Mouse (Mus musculus): ENCODE measurements at regions not wholly inside any gene's neighbourhood (a gene's known extent, or its start where the extent isn't known, plus 50 kb on each side); places are given as distances from the start of the nearest gene placed in this dataset.

- no peak for DNase-seq
These were observed 229.2 kb upstream of the Zeb2 start for GRCm38 (mm10) chr2:45346358-45346757.

DNA sequence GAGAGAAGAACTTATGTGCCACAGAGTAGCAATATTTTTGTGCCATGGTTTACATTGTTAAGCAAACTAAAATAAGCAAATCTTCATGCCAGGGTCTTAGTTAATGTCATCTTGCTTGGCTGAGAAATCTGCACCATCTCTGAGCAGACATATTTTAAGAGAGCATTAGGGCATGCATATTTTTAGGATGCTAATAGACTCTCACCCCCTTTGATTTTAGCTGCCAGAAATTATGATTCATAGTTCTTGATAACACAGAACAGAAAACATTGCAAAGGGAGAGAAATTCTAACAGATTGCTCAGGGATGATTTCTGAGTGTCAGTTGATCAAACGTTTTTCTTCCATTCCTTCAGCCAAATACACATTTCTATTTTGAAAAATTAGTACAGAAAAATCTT, 222.7 kb upstream of the Zeb2 start:
- no peak for DNase-seq

DNA sequence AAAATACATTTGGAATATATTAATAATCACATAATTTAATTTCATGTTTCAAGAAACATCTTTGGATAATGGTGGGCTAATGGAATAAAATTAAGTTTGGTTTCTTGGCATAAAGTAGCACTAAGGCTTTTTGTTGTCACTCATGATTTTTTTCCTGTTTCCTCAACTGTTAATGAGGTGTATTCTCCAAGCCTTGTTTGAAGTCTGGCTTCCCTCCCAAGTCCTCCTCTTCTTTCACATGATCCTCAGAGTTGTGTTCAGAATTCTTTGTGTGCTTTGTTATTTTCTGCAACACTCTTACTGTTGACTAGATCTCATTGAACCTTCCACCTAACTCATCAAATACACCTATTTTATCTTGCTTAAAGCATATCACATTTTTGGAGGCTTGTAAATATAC, 221.6 kb upstream of the Zeb2 start:
- no peak for DNase-seq

DNA sequence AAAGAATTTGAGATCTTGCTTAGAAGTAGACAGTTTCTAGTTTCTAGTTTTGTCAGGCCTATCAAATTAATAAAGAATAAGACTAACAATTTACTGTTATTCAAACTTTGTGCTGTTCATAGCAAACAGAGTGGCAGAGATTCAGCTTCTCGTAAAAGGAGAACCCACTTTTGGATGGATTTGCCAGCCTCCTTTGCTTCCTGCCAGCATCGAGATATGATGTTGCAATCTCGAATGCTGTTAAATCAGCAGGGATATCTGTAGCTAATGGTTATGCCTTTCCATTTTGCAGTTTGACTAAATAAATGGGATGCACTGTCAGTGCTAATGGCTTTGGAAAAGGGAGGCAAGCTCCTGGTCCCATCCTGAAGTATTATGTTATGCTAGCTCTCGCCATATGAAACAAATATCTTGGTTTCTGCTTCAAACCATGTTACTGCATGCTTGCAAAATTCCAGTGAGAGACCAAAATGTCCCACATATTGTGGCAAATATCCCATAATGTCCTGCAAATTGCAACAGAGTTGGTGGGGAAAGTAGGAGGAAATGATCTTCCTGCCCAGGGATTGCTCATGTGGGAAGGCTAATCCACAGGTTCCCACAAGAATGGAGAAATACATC, 199.9 kb upstream of the Zeb2 start:
- DNase-seq = no peak

DNA sequence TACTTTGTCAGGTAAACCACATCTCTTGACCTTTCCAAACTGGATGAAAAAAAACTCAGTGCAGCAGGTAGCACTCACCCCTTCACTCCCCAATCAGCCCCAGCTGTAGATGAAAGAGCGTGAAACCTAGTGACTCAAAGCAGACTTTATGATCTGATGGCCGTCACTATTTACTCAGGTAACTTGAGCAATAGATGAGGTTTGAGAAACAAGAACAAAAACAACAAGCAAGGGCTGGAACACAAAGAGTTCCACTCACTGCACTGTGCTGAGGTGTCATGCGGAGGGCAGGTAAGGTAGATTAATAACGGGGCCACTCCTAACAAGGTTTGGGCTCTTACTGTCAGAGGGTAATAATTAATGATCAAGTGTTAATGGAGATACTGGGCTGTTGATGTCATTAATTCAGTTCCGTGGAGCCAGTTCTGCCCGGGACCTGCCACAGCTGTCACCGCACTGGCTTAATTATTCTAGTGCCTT, 170.4 kb upstream of the Zeb2 start:
- peak in 1 of 2 experiments; percentile 9 for DNase-seq

DNA sequence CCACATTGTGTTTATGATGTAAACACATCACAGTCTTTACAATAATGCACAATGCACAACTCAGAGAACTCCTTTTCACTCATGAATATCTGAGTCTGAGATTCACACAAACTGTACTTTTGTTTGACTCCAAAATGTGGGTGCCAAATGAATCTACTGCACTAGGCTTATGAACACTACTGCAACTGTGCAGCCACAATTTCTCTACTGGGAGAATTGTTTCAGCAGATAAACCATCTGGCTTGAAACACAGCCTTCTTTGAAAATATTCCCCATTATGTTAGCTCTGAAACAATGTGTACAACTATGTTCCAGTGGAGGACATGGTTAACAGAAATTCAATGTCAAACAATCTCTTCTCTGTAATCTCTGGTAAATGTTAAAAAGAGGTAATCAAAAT, 166.6 kb upstream of the Zeb2 start:
- no peak for DNase-seq

GRCm38 (mm10) chr2:45279490-45279889, 162.3 kb upstream of the Zeb2 start:
- DNase-seq = no peak

DNA sequence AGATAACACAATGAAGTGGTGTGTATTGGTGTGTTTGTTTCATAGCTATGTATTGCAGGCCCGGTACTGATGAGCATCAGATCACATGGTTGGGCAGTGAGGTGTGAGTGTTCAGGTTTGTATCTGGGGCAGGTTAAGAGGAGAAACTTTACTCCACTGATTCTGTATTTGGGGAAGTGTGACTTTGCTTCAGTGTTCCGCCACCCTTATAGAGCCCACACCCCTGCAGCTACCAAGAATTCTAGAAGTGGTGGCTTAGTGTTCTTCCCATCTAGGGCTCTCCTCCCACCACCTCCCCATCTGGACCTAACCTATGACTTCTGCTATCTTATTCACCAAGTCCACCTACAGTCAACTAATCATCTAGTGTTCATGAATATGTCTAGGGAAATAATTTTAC, 160.4 kb upstream of the Zeb2 start:
- no peak for DNase-seq

DNA sequence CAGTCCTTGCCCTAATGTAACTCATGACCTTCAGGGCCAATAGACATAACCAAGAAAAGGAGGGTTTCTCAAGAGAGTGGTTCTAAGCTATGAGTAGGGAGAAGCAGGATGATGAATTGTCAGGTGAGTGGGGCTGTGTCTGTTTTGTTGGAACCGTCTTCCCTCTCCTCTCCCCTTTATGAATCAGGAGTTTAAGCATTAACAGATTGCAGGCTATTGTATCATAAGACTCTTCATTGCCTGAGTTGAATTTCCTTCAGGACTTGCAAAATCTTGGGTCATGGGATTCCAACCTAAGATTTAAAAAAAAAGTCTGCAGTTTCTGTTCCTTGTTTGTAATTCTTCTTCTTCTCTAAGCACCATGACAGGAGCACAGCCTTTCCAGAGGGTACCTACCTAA, 159.5 kb upstream of the Zeb2 start:
- no peak for DNase-seq

DNA sequence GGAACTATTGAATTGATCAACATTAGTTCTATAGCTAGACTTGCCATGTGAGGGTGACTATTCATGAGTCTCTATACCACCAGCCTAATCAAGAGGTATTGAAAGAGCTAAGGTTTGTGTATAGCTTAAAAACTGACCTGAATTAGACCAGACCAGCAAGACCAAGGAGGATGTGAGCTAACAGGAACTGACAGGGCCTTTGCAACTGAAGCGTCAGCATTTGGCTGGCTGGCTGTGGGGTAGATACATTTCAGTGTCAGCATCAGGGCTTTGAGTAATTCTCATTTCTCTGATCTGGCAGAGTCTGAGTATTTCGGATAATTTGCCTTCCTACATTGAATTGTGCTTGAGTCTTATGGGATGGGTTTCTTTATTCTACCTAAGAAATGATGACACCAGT, 152.8 kb upstream of the Zeb2 start:
- no peak for DNase-seq

DNA sequence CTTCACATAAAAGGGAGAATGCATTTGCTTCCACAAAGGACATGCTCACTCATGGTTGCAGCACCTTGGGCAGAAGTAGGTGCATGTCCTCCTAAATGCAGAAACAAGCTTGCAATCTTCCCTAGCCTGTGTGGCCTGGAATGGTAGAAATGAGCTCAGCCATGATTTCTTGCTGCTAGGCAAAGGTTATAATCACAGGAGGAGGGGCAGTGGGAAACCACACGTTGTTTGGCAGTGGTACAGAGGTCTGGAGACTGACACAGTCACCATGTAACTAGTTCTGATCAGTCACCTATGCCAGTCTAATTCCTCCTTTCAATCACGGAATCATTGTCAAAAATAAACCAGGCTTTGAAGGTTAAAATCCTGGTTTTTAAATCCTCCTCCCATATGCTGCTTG, 148.6 kb upstream of the Zeb2 start:
- DNase-seq = peak; percentile 27 to 42

- DNase-seq = no peak
These were observed 144.8 kb upstream of the Zeb2 start for GRCm38 (mm10) chr2:45261949-45262348.

- DNase-seq = no peak
These were observed 141.7 kb upstream of the Zeb2 start for GRCm38 (mm10) chr2:45258897-45259296.

DNA sequence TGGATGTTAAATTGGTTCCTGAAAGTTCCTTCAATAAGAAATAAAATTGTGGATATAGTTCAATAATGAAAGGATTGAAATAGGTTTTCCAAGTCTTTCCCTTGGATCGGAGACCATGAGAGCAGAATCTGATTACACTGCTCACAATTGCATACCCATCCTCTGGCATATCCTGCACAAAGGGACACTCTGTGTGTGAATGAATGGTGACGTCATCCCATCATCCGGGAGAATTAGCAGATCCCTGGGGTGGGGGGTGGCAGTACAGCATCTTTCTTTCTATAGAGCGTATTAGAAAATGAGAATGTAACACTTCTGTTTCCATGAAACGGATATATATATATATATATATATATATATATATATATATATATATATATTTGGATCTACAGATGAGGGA, 139.2 kb upstream of the Zeb2 start:
- DNase-seq = no peak

GRCm38 (mm10) chr2:45253936-45254335, 136.7 kb upstream of the Zeb2 start:
- DNase-seq = peak; percentile 46 to 74

GRCm38 (mm10) chr2:45252321-45252720, 135.1 kb upstream of the Zeb2 start:
- peak; percentile 74 to 83 for DNase-seq

DNA sequence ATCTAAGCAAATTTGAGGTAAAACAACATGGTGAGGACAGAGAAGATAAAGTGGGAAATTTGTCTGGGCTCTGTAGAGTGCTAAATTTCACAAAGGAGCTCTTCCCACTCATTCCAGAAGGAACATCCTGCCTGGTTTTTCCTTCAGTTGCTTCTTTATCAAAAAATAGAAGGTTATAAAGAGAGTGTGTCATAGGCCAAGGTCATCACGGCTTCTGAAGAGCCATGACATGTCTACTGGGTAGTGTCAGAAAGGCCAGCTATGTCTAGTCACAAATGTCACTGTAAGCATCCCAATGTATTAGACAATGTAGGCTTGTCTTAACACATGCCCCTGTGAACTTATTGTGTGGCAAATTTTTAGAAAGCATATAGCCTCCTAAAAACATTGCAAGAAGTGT, 132.5 kb upstream of the Zeb2 start:
- DNase-seq = no peak

DNA sequence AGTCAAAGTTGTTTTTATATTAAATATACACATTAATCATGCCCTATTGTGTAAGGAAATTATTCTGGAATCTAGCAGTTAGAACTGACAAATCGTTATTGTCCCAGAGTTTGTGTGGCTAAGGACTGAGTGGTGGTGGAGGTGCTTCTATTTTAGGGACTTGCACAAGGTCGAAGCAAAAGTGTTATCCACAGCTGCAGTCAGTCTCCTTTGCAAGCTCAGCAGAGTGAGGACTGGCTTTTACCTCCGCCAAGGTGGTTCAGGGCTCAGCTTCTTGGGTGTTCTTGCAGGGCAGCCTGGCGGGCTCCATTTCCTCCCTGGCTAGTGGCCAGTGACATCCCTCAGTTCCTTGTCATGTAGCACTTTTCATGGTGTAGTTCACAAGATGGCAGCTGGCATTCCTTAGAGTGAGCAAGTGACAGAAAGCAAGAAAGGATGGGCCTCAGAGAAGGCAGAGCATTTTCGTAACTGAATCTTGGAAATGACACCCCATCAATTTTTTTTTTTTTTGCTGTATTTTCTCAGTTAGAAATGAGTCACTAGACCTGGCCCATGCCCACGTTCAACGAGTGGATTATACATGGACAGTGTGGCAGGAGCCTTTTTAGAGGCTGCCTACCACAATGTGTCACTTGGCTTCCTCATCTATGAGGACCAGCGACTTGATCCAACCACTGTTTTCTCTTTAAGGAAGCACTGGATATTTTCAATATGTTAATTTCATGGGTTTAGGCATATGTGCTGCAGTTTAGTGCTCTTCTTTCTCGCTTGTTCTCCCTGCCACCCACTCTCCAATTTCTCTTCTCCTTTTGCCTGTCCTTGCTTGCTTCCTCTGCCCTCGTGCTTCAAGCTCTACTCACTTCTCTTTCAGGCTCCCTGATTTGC, 129.1 kb upstream of the Zeb2 start:
- no peak for DNase-seq

- no peak for DNase-seq
These were observed 128.3 kb upstream of the Zeb2 start for GRCm38 (mm10) chr2:45245506-45245905.

- no peak for DNase-seq
These were observed 127.3 kb upstream of the Zeb2 start for GRCm38 (mm10) chr2:45244491-45244890.

GRCm38 (mm10) chr2:45239501-45240292, 122.5 kb upstream of the Zeb2 start:
- DNase-seq = no peak

DNA sequence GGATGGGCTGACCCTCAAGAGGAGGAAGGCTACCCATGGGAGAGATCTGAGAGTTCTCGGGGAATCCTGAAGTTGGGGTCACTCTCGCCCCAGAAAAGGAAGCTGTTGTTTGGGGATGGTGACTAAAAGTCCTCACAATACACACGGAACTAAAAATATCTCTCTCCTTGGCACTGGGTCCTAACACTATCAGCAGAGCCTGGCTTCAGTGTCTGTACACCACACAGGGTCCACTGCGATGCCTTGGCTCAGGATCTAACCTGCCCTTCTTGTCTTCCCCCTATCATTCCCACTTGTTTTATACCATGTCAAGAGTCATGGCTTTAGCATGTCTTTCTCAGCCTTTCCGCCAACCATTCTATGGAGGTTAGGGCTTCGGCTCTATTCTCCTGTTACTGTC, 121.8 kb upstream of the Zeb2 start:
- no peak for DNase-seq

- no peak for DNase-seq
These were observed 119.0 kb upstream of the Zeb2 start for GRCm38 (mm10) chr2:45236168-45236700.

All from kidney, postnatal 25 days (tissue).